Mouse (Mus musculus): ENCODE measurements at regions not wholly inside any gene's neighbourhood (a gene's known extent, or its start where the extent isn't known, plus 50 kb on each side); places are given as distances from the start of the nearest gene placed in this dataset.

DNA sequence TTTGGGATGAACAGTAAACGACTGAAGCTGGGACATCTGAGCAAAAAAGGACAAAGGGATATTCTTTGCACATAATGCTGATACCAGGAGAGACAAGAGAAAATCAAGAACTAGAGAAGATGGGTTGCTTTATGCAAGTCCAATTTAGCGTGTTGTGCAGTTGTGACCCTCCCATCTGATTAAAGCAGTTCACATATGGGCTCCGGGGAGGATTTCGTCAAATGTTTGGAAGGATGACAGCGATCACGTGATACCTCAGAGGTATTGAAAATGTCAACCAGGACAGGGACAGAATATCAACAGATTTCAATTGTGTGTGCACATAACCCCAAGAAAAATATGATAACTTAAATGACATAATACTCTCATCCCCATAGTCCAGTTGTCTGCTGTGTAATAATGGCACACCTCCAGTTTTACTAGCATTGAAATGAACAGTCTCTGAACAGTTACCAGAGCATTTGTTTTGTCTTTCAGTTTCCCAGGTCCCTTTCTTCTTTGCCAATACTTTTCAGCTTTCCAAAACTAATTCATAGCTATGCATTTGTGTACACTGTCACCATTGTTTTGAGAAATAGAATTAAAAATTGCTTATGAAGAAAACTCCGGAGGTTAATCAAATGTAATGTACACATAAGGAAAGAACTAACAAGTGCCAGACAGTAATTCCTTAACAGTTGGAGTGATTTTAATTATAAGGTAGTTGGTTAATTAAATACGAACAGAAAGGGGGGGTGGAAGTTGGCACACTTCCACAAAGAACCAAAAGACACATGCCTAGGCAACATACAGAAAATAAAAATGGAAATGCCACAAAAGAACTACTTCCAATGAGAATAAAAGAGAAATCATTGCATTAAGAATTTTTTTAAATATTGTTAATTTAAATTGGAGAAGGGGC is 582.6 kb upstream of the Map3k7 start:
- TF ChIP-seq CTCF (IDR thresholded peaks at IDR 0.05; ENCODE audit: low read depth, low read length), result no peak
- TF ChIP-seq TAL1 (conservative IDR thresholded peaks at IDR 0.05; ENCODE audit: low read depth, low read length), result no peak
